Mouse (Mus musculus): ENCODE data around the gene Mllt6.

GRCm38 (mm10) chr11:97662207-97662892, 864 bp upstream of the Mllt6 start:
- peak; percentile 61; the same call in 1 of the 2 replicates for TF ChIP-seq HCFC1 (IDR thresholded peaks at IDR 0.05; ENCODE audit: borderline replicate concordance, insufficient read depth, low read length)
- no peak for TF ChIP-seq MAFK (IDR thresholded peaks at IDR 0.05; ENCODE audit: insufficient read depth, low read depth, low read length)
- peak; percentile 58; the same call in 1 of the 2 replicates for TF ChIP-seq ZNF384 (IDR thresholded peaks at IDR 0.05; ENCODE audit: low read depth, low read length)
- peak; percentile 78 for TF ChIP-seq CHD2 (IDR thresholded peaks at IDR 0.05; ENCODE audit: low read depth, low read length)

Data from ES-E14 (cell line).